Mouse (Mus musculus): ENCODE results near the gene Acap1. TPM values are rescaled to one million over a fixed set of nuclear protein-coding genes. Genes with fewer than 3 reads are reported as not detected.
A peak's percentile ranks its signal among the peaks of the same experiment; 100 is the strongest.

Acap1 gene
- total RNA-seq, 2 experiments from 2014 or later = 47.0 to 52.4 TPM

DNA sequence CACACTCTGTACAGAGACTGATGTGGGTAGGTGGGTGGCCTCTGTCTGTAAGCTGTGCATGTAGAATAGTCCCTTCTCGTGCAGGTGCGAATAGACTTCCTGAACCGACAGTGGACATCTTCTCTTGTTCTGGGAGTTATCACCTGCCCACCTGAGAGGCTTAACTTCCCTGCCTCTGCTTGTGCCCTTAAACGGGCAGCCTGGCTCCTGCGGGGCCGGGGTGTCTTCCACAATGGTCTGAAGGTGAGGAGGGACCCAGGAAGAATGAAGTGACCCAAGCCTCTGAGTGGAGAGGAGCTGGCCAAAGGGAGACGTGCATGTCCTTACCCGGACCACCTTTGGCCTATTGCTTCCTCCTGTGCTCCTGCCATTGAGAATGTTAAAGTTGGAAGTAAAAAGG, 14.8 kb upstream of the Acap1 start:
- ATAC-seq (replicated peaks; ENCODE audit: poor library complexity, severe bottlenecking) = no peak

DNA sequence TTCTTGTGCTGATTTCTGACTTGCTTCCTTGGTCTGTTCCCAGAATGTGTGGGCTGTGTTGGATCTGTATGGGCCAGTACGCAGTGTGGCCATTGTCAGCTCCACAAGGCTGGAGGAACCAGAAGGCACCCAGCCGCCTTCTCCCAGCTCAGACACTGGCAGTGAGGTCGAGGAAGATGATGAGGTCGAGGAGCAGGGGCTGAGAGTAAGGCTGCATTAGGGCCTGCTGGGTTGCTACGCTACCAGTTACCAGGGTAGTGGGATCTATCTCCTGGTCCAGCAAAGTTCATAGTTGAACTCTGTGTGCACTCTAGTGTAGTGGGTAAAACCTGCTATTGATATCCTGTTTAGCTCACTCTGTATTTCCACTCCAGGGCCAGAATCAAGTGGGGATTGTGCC, 13.8 kb upstream of the Acap1 start:
- no peak for ATAC-seq (replicated peaks; ENCODE audit: poor library complexity, severe bottlenecking)

DNA sequence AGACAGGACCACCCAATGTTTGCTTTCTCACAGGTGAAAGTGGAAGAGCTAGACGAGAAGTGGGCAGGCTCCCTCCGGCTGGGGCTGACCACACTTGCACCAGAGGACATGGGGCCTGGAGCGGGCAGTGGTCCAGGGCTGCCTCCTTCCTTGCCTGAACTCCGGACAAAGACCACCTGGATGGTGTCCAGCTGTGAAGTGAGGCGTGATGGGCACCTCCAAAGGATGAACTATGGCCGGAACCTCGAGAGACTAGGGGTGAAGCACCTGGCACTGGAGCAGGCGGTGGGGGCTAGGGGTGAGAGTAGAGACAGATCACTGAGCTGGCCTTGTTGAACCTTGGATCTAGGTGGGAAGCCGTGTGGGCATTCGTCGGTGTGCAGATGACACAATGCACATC, 13.3 kb upstream of the Acap1 start:
- ATAC-seq (replicated peaks; ENCODE audit: poor library complexity, severe bottlenecking) = no peak

DNA sequence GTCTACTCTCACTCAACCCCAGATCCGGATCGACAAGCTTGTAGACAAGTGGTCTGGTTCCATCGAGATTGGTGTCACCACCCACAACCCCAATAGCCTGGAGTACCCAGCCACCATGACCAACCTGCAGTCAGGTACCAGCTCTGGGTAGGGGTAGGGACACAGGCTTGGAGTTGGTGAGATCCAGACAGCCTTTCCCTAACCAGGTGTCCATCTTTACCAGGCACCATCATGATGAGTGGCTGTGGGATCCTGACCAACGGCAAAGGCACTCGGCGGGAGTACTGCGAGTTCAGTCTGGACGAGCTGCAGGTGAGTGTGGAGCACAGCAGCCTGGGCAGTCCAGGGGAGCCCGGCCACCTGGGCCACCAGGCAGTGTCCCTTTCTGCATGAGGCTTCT, 9.0 kb upstream of the Acap1 start:
- no peak for ATAC-seq (replicated peaks; ENCODE audit: poor library complexity, severe bottlenecking)

DNA sequence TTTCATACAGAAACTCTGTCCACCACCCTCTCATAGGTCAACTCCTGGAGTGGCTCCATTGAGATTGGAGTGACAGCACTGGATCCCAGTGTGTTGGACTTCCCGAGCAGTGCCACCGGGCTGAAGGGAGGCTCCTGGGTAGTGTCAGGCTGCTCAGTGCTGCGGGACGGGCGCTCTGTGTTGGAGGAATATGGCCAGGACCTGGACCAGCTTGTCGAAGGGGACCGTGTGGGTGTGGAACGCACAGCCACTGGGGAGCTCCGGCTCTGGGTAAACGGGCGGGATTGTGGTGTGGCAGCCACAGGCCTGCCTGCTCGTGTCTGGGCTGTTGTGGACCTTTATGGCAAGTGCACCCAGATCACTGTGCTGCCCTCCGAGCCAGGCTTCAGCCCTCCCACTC, 7.6 kb upstream of the Acap1 start:
- ATAC-seq (replicated peaks; ENCODE audit: poor library complexity, severe bottlenecking) = no peak

DNA sequence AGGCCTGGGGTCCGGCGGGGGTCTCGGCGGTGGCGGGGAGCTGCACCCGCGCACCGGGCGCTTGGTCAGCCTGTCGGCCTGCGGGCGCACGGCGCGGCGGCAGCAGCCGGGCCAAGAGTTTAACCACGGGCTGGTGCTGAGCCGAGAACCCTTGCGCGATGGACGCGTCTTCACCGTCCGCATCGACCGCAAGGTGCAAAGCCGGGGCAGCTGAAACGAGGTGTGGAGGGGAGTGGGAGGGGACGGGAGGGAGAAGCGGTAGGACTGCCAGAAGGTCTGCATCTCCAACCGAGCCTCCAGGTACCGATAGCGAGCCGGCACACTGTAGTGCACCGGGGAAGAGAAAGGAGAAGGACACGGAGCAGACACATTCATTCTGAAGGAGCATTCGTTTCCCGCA, 6.7 kb upstream of the Acap1 start:
- ATAC-seq (replicated peaks; ENCODE audit: poor library complexity, severe bottlenecking) = no peak

DNA sequence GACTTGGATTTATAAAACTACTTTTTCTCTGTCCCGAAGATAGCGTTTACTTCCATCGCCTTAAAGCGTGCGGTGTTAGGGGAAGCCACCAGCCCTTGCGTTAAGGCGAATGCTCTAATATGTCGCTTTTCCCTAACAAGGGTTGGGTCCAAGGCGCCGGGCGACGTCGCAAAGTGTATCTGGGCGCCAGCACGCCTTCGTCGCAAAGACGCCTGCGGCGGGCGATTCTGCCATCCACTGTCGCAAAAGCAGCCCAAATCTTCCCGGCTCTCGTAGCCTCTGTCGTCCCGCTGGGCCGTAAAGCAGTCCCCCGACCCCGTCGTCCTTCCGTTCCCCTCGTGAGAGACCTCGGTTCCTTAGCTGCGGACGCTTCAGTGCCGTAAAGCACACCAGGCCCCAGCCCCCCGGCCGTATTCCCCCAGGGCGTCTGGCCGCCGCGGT, 6.1 kb upstream of the Acap1 start:
- ATAC-seq (replicated peaks; ENCODE audit: poor library complexity, severe bottlenecking) = peak; percentile 87

DNA sequence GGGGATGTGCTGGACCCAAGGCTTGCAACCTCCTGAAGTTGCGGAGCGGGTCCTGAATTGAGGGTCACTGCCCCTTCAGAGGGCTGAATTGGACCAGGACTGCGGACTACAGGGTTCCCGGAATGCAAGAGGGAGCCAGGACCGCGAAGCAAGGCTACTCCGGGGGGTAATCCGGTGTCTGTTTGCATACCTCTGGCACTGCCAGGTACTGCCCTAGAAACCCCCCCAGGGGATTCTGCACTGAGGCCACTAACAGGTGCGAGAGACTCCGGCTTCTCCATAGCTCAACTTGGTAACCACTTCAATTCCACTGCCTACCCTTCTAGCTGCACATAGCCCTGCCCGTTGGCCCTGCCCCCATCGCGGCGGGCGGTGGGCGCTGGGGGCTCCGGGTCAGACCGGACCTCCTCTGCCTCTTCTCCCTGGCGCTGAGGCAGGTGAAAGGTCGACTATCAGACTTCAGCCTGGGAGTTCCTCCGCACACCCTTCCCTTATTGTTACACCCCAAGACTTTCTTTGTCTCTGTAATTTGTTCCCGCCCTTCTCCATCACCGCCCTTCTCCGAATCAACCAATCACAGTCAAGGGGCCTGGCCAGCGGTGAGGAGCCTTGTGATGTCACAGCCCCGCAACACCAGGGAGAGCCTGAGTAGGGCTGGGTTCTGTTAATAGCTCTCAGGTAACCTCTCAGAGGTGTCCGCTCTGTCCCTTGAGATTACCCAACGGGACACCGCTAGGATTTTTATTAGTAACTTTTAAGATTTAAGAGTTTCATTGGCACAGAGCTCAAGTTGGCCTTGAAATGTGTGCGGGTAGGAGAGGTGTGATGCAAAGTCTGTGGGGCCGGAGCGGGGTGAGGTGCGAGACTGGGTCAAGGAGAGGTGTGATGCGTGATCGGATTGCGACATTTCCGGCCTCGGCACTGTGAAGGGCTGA, 5.4 kb upstream of the Acap1 start, which contains the start of the genes 2810408A11Rik and Neurl4:
TSS of gene 2810408A11Rik (minus strand) at position 517 of the 935 bp plus-strand sequence.
TSS of gene Neurl4 (plus strand) at position 602 of the 935 bp plus-strand sequence.
- peak; percentile 79 for ATAC-seq (replicated peaks; ENCODE audit: poor library complexity, severe bottlenecking)

DNA sequence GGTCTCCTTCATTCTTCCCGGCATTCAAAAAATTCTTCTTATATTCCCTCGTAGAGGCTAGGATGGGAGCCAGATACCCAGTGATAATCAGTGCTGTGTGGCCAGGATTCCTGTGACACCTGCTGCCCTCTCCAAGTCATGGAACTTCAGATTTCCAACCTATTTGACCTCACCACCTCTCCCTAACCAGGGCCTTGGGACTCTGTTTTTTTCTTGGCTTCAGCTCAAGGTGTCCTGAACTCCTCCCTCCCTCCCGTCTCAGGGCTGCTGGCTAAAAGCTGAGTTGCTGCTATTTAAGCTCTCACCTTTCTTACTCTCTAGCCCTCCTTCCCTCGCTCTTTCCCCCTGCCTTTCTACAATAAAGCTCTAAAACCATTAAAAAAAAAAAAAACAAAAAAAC, 4.5 kb upstream of the Acap1 start:
- no peak for ATAC-seq (replicated peaks; ENCODE audit: poor library complexity, severe bottlenecking)

DNA sequence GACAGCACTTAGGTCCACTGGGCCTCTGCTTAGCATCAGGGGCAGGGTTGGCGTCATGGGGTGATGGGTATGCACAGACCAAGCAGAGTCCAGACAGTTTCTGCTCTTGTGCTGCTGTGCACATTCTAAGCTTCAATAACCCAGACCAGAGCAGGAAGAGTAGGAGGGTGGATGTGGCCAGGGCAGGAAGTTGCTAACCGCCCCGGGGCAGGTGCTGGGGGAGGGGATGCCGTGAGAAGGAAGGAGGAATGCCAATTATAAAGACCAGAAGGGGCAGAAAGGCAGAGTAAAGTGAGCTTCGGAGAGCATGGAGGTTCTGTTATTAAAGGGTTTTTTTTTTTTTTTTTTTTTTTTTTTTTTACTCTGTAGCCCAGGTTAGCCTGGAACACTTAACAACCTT, 668 bp downstream of the Acap1 start:
- peak; percentile 71 for ATAC-seq (replicated peaks; ENCODE audit: poor library complexity, severe bottlenecking)

DNA sequence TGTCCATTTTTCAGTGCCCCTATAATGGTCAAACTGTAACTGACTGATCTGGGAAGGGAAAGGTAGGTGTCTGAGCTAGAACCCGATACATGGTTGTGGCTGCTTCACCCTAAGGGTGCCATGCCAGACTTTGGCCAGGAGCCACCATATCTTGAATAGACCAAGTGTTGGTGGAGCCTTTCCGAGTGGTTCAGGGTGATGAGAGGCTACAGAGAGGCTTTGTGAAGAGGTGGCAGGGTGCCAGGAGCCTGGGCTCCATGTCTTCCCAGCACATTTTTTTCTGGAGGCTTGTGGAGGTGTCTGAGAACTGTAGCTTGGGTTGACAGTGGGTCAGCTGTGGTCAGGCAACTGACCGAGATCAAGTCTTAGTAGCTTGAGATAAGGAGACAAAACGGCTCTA, 3.9 kb downstream of the Acap1 start:
- ATAC-seq (replicated peaks; ENCODE audit: poor library complexity, severe bottlenecking) = no peak

DNA sequence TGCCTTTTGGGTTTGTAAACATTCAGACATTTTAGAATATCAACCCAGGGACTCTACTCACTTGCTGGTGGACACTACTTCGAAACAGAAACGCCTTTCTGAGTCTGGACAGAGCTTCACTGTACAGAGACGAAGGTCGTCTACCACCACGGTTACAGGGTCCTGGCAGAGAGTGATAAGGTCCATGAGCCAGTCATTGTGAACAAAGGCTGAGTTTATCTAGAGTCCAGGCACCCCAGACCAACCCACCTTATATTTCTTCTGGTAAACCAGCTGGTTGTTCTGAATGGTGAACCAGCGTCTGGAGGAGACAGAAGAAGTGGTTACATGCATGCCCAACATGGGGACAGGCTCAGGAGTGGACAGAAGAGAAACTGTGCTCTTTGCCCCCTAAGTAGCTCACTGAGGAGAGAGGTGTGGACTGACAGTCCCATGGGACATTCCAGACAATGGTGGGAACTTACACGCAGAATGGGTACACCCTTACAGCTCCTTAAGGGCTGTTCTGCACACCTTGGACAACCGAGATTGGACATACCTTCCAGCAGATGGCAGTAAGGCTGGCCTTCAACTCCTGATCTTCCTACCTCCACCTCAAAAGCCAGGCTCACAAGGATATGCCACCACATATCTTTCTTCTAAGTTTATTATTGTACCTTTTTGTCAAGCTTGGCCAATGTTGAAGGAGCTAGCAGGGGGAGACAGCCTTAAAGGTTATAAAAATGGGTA, 8.3 kb downstream of the Acap1 start:
- ATAC-seq (replicated peaks; ENCODE audit: poor library complexity, severe bottlenecking) = no peak

DNA sequence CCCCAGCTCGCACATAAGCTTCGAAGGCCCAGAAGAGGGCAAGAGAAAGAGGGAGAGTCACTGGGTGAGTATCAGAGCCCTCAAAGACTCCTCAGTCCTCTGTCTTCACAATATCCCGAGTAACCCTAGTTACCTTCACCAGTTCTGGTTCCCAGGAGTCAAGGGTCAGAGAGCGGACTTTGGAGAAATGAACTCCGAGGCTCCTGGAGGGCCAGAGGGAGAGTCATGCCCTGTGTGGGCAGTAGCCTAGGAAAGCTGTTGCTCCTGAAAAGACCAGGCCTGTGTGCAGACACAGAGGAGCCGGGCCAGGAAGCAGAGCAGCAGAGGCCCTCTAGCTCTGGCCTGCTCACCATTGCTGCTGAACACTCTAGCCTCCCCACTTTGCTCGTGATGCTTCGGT, 10.7 kb downstream of the Acap1 start:
- ATAC-seq (replicated peaks; ENCODE audit: poor library complexity, severe bottlenecking) = no peak

DNA sequence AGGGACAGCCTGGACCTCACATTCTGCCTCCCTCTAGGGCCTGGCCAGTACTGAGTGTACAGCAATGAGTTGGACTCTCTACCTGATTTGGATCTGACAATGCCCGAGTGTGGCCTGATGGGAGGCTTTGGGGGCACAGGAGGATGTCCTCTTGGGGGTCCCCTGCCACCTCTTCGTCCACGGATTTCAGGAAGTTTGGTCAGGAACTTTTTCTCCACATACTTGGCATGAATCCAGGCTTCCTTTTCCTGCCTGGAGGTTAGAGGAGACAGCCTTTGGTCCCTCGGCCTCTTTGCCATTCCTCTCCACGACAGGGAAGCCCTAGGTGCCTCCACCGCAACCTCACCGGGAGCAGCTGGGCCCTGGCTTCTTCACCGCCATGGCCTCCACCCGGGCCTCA, 11.1 kb downstream of the Acap1 start:
- ATAC-seq (replicated peaks; ENCODE audit: poor library complexity, severe bottlenecking) = no peak

DNA sequence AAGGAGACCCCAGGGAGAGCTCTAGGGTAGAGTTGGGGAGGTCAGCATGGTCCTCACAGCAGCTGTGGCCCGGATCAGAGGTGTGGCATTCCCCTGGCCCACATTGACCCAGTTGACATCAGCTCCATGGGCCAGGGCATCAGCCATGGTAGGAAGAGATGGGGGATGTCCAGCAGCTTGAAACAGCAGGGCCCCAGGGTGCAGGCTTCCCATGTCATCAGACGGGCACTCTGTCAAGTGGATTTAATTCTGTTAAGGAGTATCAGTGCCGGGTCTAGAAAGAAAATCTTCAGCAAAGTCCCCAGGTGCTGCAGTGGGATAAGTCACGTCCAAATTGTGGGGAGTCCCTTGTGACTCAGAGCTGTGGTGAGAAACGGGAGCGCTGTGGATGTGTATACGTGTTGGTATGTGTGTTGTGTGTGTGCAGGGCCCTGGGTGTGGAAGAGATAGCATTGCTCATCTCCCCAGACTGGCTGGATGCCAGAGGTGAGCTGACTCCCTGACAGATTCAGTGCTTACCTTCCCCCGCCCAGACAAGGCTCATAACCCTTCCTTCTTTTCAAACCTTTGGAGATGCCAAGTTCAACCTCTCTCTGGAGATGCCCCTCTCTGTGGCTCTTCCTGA, 11.7 kb downstream of the Acap1 start:
- no peak for ATAC-seq (replicated peaks; ENCODE audit: poor library complexity, severe bottlenecking)

DNA sequence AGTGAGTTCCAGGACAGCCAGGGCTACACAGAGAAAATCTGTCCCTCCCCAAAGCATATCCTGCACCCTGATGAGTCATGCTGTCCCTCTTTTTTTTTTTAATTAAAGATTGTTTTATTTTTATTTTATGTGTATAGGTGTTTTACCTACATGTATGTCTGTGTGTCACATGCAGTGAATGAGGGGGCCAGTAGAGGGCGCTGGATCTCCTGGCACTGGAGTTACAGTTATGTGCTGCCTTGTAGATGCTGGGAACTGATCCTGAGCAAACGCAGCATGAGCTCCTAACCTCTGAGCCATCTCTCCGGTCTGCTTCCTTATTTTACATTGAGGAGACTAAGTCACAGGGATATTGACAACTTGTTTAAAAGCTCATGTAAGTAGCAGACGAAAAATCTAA, 12.3 kb downstream of the Acap1 start:
- ATAC-seq (replicated peaks; ENCODE audit: poor library complexity, severe bottlenecking) = no peak

DNA sequence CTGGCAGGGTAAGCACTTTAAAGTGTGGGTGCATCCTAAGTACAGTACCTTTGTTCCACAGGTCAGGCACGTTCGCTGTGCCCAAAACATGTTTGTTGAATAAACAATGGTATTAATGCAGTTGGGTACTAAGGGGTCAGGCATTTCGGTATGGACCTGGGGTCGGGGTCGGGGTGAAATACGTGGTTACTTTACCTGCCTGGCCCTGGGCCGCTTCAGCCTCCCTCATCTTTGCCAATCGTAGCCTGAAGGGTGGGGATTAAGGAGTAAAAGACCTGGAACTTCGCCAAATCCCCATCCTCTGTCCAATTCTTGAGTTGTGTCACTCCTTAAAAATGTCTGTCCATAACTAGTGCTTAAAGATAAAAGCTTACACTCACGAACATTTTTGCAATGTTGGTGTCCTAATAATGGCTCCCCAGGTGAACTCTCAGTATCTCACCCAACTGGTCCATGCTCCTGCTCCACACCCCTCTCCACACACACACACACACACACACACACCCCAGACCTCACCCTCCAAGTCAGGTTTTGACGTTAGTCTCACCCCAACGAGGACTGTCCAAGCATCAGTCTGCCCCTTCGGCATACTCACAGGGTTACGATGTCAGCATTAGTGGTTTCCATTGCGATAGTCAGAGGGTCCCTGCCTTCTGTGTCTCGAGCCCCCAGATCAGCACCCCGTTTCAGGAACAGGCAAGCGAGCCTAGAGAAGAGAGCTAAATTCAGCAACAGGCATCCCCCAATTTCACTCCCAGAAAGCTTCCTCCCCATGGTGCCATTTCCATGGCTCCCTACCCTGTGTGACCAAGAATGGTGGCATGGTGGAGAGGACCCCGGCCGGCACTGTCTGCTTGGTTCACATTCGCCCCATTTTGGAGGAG, 13.3 kb downstream of the Acap1 start:
- ATAC-seq (replicated peaks; ENCODE audit: poor library complexity, severe bottlenecking) = no peak

DNA sequence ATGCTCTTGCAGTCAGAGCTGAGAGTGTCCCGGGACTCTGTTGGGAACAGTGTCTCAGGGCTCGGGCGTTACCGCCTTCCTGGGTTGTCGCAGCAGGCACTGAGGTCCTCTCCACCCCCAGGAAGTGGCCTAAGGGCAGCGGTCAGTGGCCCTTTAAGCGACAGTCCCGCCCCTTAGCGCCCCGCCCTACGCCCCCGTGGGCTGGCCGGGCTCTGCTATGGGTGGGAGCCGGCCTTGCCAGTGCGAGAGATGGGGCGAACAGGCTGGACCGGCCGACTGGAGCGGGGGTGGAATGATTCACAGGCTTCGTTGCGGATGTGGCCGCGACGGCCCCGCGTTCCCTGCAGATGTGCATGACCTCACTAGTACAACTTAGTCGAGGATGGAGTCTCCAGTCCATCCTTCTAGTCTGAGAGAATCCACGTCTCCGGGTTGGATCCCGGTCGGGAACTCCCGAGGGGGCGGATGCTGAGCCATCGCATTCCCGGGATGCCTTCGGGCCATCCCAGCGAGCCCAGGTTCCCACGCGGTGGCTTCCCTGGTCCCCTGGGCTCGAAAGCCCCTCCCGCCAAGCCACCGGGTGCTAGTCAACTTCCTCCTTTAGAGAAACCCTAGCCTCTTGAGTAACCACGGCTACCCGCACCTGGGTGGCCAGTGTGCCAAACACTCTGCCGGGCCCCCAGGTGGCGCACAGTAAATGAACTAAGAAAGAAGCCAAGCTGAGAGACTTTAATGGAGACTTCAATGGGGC, 14.3 kb downstream of the Acap1 start, which contains the start of gene Kctd11:
TSS of gene Kctd11 (minus strand) at position 554 of the 751 bp plus-strand sequence.
- ATAC-seq (replicated peaks; ENCODE audit: poor library complexity, severe bottlenecking) = peak; percentile 68

DNA sequence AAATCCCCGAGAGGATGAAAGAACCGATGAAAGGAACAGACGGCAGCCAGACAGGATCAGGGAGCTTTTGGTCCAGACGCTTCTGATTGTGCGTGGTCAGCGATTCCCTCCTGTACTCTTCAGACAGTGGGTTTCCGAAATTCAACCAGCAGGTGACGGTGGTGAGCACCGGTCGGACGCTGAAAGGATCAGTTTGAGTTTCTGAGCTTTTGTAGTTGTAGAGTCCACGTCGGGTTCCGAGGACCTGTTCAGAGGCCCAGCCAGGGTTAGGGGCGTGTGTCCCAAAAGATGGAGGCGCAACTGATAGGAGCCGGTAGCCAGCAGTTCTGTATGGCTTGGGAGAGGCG, 14.9 kb downstream of the Acap1 start:
- ATAC-seq (replicated peaks; ENCODE audit: poor library complexity, severe bottlenecking) = peak; percentile 17; the same call in 1 of the 2 replicates

Data from granulocyte monocyte progenitor cell, adult 5-6 weeks (primary cell).